Comparison of ENCODE assay signal across 8 mouse cellular contexts in the genomic region with DNA sequence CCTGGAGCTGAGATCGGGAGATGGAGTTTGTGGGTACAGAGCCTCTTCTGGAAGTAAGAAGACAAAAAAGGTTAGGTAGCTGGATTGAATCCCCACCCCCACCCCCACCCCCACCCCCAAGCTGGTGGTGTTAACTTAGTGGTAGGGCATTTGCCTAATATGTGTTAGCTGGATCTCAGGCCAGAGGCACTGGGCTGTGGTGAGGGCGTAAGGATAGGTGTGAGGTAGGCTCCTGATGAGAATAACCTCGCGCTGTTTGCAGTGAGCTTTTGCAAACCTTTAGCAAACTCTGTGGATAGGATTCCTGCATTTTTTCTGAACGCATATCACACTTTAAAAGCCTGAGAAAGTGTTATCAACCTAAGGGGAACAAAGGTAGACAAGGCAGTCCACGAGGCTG.
DNase-seq lines count a peak whose midpoint lies in the region; ATAC-seq lines count a peak whose summit lies in the region.
"Had no signal": no experiment of that assay in that cellular context is flagged by ENCODE, and none has a peak within 500 bp of the region (broad histone marks: within the 10 kb centered on the region; RNA-seq: fewer than 3 reads in every experiment).

No protein-coding gene starts in this region.

- H3K27ac ChIP-seq in lung, embryonic 15.5 days, result peak overlapping the region; percentile 94
- no peak overlapping the region for H3K27ac ChIP-seq in forebrain, embryonic 16.5 days (ENCODE audit: low read length)
- H3K27ac ChIP-seq in limb, embryonic 15.5 days, result peak overlapping the region; percentile 84
- peak overlapping the region; percentile 82 for H3K27ac ChIP-seq in stomach, embryonic 14.5 days (ENCODE audit: low read length)

- no peaks in the 10 kb centered on the region for H3K9me3 ChIP-seq in lung, embryonic 15.5 days
- H3K9me3 ChIP-seq in forebrain, embryonic 16.5 days (ENCODE audit: control insufficient read depth, low read length), result no peaks in the 10 kb centered on the region
- no peaks in the 10 kb centered on the region for H3K9me3 ChIP-seq in limb, embryonic 15.5 days
- H3K9me3 ChIP-seq in stomach, embryonic 14.5 days (ENCODE audit: control insufficient read depth, low read depth, low read length), result no peaks in the 10 kb centered on the region

- H3K4me3 ChIP-seq in lung, embryonic 15.5 days, result no peak overlapping the region
- peak overlapping the region; percentile 39 for H3K4me3 ChIP-seq in forebrain, embryonic 16.5 days (replicated peaks; ENCODE audit: low read length)
- peak overlapping the region; percentile 35 for H3K4me3 ChIP-seq in limb, embryonic 15.5 days
- H3K4me3 ChIP-seq in stomach, embryonic 14.5 days (ENCODE audit: low read depth, low read length), result peak overlapping the region; percentile 13; the same call in 1 of the 2 replicates

- 0 out of 2 replicates have a peak overlapping the region, but pooled peaks have one; percentile 11 for H3K9ac ChIP-seq in lung, embryonic 15.5 days
- no peak overlapping the region; the same call in 1 of the 2 replicates for H3K9ac ChIP-seq in forebrain, embryonic 16.5 days (replicated peaks; ENCODE audit: low read depth, low read length)
- H3K9ac ChIP-seq in limb, embryonic 15.5 days, result no peak overlapping the region
- peak overlapping the region; percentile 15; the same call in 1 of the 2 replicates for H3K9ac ChIP-seq in stomach, embryonic 14.5 days (replicated peaks; ENCODE audit: low read depth, low read length)

- no peaks in the 10 kb centered on the region for H3K36me3 ChIP-seq in lung, embryonic 15.5 days
- no peaks in the 10 kb centered on the region for H3K36me3 ChIP-seq in forebrain, embryonic 16.5 days (ENCODE audit: control insufficient read depth, insufficient read depth)
- no peaks in the 10 kb centered on the region for H3K36me3 ChIP-seq in limb, embryonic 15.5 days
- H3K36me3 ChIP-seq in stomach, embryonic 14.5 days (ENCODE audit: control insufficient read depth, insufficient read depth, low read length), result no peaks in the 10 kb centered on the region

- no peaks in the 10 kb centered on the region for H3K27me3 ChIP-seq in lung, embryonic 15.5 days
- no peaks in the 10 kb centered on the region for H3K27me3 ChIP-seq in forebrain, embryonic 16.5 days (replicated peaks; ENCODE audit: control insufficient read depth, insufficient read depth, low read length)
- no peaks in the 10 kb centered on the region for H3K27me3 ChIP-seq in limb, embryonic 15.5 days
- H3K27me3 ChIP-seq in stomach, embryonic 14.5 days (ENCODE audit: control insufficient read depth, insufficient read depth, low read length), result no peaks in the 10 kb centered on the region

- 16% methylated on average over 6 of the region's 6 CpGs for WGBS in lung, embryonic 15.5 days
- 21% methylated on average over 6 of the region's 6 CpGs for WGBS in forebrain, embryonic 16.5 days
- WGBS in limb, embryonic 15.5 days, result 15% methylated on average over 6 of the region's 6 CpGs
- WGBS in stomach, embryonic 14.5 days, result 16% methylated on average over 6 of the region's 6 CpGs

- ATAC-seq in lung, embryonic 15.5 days (ENCODE audit: borderline replicate concordance, extremely low read depth, low FRiP score, low TSS enrichment), result no peak
- ATAC-seq in forebrain, embryonic 16.5 days, result peak; percentile 16; the same call in 1 of the 2 replicates
- no peak for ATAC-seq in limb, embryonic 15.5 days (ENCODE audit: insufficient number of reproducible peaks, low FRiP score, low TSS enrichment, low read depth)
- ATAC-seq in stomach, embryonic 14.5 days (ENCODE audit: insufficient number of reproducible peaks, insufficient read depth, low FRiP score, low read depth), result no peak

- H3K4me1 ChIP-seq in lung, embryonic 15.5 days, result peaks cover 69% of the 10 kb centered on the region
- peaks cover 14% of the 10 kb centered on the region for H3K4me1 ChIP-seq in forebrain, embryonic 16.5 days (replicated peaks; ENCODE audit: control insufficient read depth, insufficient read depth, low read length)
- peaks cover 37% of the 10 kb centered on the region for H3K4me1 ChIP-seq in limb, embryonic 15.5 days
- peaks cover 25% of the 10 kb centered on the region for H3K4me1 ChIP-seq in stomach, embryonic 14.5 days (ENCODE audit: control insufficient read depth, insufficient read depth, low read length)

- DNase-seq in lung, postnatal 36 days, result no peak
- no peak for DNase-seq in layer of hippocampus, adult 11-12 months (ENCODE audit: low spot score)
- DNase-seq in frontal cortex, postnatal 10 days (ENCODE audit: low spot score in 2 of 2), result no peak
- DNase-seq: right cerebral cortex, adult 18-20 months had no signal

- H3K4me2 ChIP-seq in lung, embryonic 15.5 days, result peak overlapping the region; percentile 58
- peak overlapping the region; percentile 58 for H3K4me2 ChIP-seq in forebrain, embryonic 16.5 days (ENCODE audit: low read length)
- H3K4me2 ChIP-seq in limb, embryonic 15.5 days, result peak overlapping the region; percentile 59
- H3K4me2 ChIP-seq in stomach, embryonic 14.5 days (replicated peaks; ENCODE audit: low read depth, low read length), result peak overlapping the region; percentile 46

Comparison
In these comparisons a context has a peak if more than half of its experiments do, and no peak if none do; other contexts are left out.
1. H3K9ac ChIP-seq: peak in lung, embryonic 15.5 days (single experiment) and stomach, embryonic 14.5 days (single experiment); none in forebrain, embryonic 16.5 days (single experiment) and limb, embryonic 15.5 days (single experiment).
2. Peak in every context shown above with its lines, with median percentiles within 50 percentile points of each other: H3K4me2 ChIP-seq.